Mouse (Mus musculus): ENCODE measurements around the gene Maco1. TPM values are rescaled to one million over a fixed set of nuclear protein-coding genes. Genes with fewer than 3 reads are reported as not detected.

The Maco1 gene
- polyA plus RNA-seq, 1 experiment from 2014 or later: 47.2 TPM

Other genes starting within 250 kb of the Maco1 start
- 4.8 and 5.2 TPM in 2 replicates for gene Man1c1, start 149.1 kb downstream of the Maco1 start, polyA plus RNA-seq (2014; fragmentation: Nextera tagmentation; extraction: Ambion mirVana)
- gene Ldlrap1, start 85.3 kb downstream of the Maco1 start, polyA plus RNA-seq (2014; fragmentation: Nextera tagmentation; extraction: Ambion mirVana): 7.4 and 9.1 TPM in 2 replicates
- gene Rhd, start 11.2 kb upstream of the Maco1 start, polyA plus RNA-seq (2014; fragmentation: Nextera tagmentation; extraction: Ambion mirVana): 13.8 and 15.7 TPM in 2 replicates
- gene Tmem50a, start 61.7 kb upstream of the Maco1 start, polyA plus RNA-seq (2014; fragmentation: Nextera tagmentation; extraction: Ambion mirVana): 150 and 160 TPM in 2 replicates
- 340 and 349 TPM in 2 replicates for gene Rsrp1, start 70.2 kb upstream of the Maco1 start, polyA plus RNA-seq (2014; fragmentation: Nextera tagmentation; extraction: Ambion mirVana)
- 64.1 and 73.0 TPM in 2 replicates for gene Syf2, start 77.6 kb upstream of the Maco1 start, polyA plus RNA-seq (2014; fragmentation: Nextera tagmentation; extraction: Ambion mirVana)